Mouse (Mus musculus) 3134 (cell line): ENCODE results near the gene H2-M9.

Experiments used
- DNase-seq: peaks from one replicate; pipeline ENCODE4 v3.0.0-alpha.2; 2011; ENCODE audit warnings: low spot score; ENCODE audit not compliant: insufficient read length; ENCODE audit errors: extremely low read depth

Gene H2-M9

GRCm38 (mm10) chr17:36642566-36642965 is at the start of gene H2-M9:
H2-M9 (minus strand) TSS chr17:36642666.
- no peak for DNase-seq

- DNase-seq = no peak
Observed at GRCm38 (mm10) chr17:36672119-36672518, 29.7 kb upstream of the H2-M9 start, which contains the start of gene H2-M1. H2-M1 (minus strand) TSS chr17:36672219.
